Mouse (Mus musculus): ENCODE results near the gene Ice1. TPM values are rescaled to one million over a fixed set of nuclear protein-coding genes. Genes with fewer than 3 reads are reported as not detected.

Gene Ice1
- total and polyA plus RNA-seq, 3 experiments: 24.3 to 30.4 (median 25.7) TPM

GRCm38 (mm10) chr13:70621509-70621908 is 15.9 kb downstream of the Ice1 start:
- Histone ChIP-seq H3K27ac (no peak overlapping the region), H3K9ac (ENCODE audit: low read depth, low read length) (no peak overlapping the region), H3K36me3 (ENCODE audit: control insufficient read depth, insufficient read depth, low read length) (peaks cover 8% of the 10 kb centered on the region), H3K4me1 (ENCODE audit: control insufficient read depth, insufficient read depth, low read length) (peaks cover 9% of the 10 kb centered on the region), H3K4me3 (no peak overlapping the region), H3K27me3 (ENCODE audit: control insufficient read depth, insufficient read depth, low read length) (no peaks in the 10 kb centered on the region), H3K79me2 (replicated peaks; ENCODE audit: control insufficient read depth, insufficient read depth, low read length) (peaks cover 10% of the 10 kb centered on the region)
- WGBS: 95% methylated on average over 9 of the region's 9 CpGs
- intact Hi-C loops (cut with DNase I): no loop called here
- DNase-seq: no peak
- TF ChIP-seq POLR2A (IDR thresholded peaks at IDR 0.05; ENCODE audit: insufficient read depth, low read depth, low read length) (no peak), CTCF (IDR thresholded peaks at IDR 0.05) (no peak), EP300 (IDR thresholded peaks at IDR 0.05; ENCODE audit: insufficient read depth, low read depth, low read length) (no peak)

- H3K79me2 ChIP-seq (replicated peaks; ENCODE audit: control insufficient read depth, insufficient read depth, low read length): no peaks in the 10 kb centered on the region
- intact Hi-C loops (cut with DNase I): loop anchor here (10.0 kb wide), 1 partner anchor 232 kb away; the partner anchor contains the start of gene Adamts16
- H3K4me3 ChIP-seq: no peak overlapping the region
- TF ChIP-seq POLR2A (IDR thresholded peaks at IDR 0.05; ENCODE audit: insufficient read depth, low read depth, low read length) (no peak), CTCF (IDR thresholded peaks at IDR 0.05) (no peak), EP300 (IDR thresholded peaks at IDR 0.05; ENCODE audit: insufficient read depth, low read depth, low read length) (no peak)
- H3K36me3 ChIP-seq (ENCODE audit: control insufficient read depth, insufficient read depth, low read length): no peaks in the 10 kb centered on the region
- no peak for DNase-seq
- WGBS: 48% methylated on average over 2 of the region's 2 CpGs
- H3K4me1 ChIP-seq (ENCODE audit: control insufficient read depth, insufficient read depth, low read length): no peaks in the 10 kb centered on the region
- H3K27ac ChIP-seq: no peak overlapping the region
- H3K9ac ChIP-seq (ENCODE audit: low read depth, low read length): no peak overlapping the region
- H3K27me3 ChIP-seq (ENCODE audit: control insufficient read depth, insufficient read depth, low read length): no peaks in the 10 kb centered on the region
These were observed 24.6 kb downstream of the Ice1 start for GRCm38 (mm10) chr13:70612837-70613236.

GRCm38 (mm10) chr13:70610431-70611420 is 26.7 kb downstream of the Ice1 start:
- no peak overlapping the region for H3K9ac ChIP-seq (ENCODE audit: low read depth, low read length)
- no peaks in the 10 kb centered on the region for H3K79me2 ChIP-seq (replicated peaks; ENCODE audit: control insufficient read depth, insufficient read depth, low read length)
- H3K4me1 ChIP-seq (ENCODE audit: control insufficient read depth, insufficient read depth, low read length): no peaks in the 10 kb centered on the region
- TF ChIP-seq POLR2A (IDR thresholded peaks at IDR 0.05; ENCODE audit: insufficient read depth, low read depth, low read length) (no peak), CTCF (IDR thresholded peaks at IDR 0.05) (peak; percentile 85)
- no peaks in the 10 kb centered on the region for H3K27me3 ChIP-seq (ENCODE audit: control insufficient read depth, insufficient read depth, low read length)
- intact Hi-C loops (cut with DNase I): loop anchor here (2.0 to 10.0 kb wide), 2 partner anchors 32 to 234 kb away; partner anchors contain the start of gene Adamts16
- DNase-seq: peak; percentile 58 to 71
- 88% methylated on average over 15 of the region's 15 CpGs for WGBS
- no peak overlapping the region for H3K4me3 ChIP-seq
- no peak overlapping the region for H3K27ac ChIP-seq
- H3K36me3 ChIP-seq (ENCODE audit: control insufficient read depth, insufficient read depth, low read length): no peaks in the 10 kb centered on the region

DNA sequence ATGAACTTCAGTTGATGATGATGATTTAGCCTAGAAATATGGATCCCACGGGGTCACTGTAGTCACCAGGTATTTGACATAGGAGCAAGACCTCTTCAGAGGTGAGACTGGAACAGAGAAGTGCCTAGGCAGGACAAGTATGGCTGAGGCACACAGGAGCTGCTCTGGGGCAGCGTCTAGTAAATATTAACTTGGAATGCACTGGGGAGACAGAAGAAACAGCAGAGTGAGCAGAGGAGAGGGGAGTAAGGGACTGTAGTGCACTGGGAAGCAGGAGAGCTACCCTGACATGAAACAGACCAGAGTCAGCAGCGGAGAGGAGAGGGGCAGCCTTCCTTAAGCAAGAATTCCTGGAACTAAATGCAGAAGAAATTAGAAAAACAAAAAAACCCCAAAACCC is 27.8 kb downstream of the Ice1 start:
- Histone ChIP-seq H3K27ac (no peak overlapping the region), H3K4me1 (ENCODE audit: control insufficient read depth, insufficient read depth, low read length) (no peaks in the 10 kb centered on the region), H3K27me3 (ENCODE audit: control insufficient read depth, insufficient read depth, low read length) (no peaks in the 10 kb centered on the region), H3K79me2 (replicated peaks; ENCODE audit: control insufficient read depth, insufficient read depth, low read length) (no peaks in the 10 kb centered on the region), H3K36me3 (ENCODE audit: control insufficient read depth, insufficient read depth, low read length) (no peaks in the 10 kb centered on the region), H3K4me3 (no peak overlapping the region), H3K9ac (ENCODE audit: low read depth, low read length) (no peak overlapping the region)
- WGBS: 90% methylated on average over 3 of the region's 3 CpGs
- TF ChIP-seq POLR2A (IDR thresholded peaks at IDR 0.05; ENCODE audit: insufficient read depth, low read depth, low read length) (no peak), EP300 (IDR thresholded peaks at IDR 0.05; ENCODE audit: insufficient read depth, low read depth, low read length) (no peak), CTCF (IDR thresholded peaks at IDR 0.05) (no peak)
- no peak for DNase-seq
- intact Hi-C loops (cut with DNase I): loop anchor here (2.0 to 10.0 kb wide), 2 partner anchors 33 to 235 kb away; partner anchors contain the start of gene Adamts16

- no peak for TF ChIP-seq EP300 (IDR thresholded peaks at IDR 0.05; ENCODE audit: insufficient read depth, low read depth, low read length)
- no peak for TF ChIP-seq CTCF (IDR thresholded peaks at IDR 0.05)
- TF ChIP-seq POLR2A (IDR thresholded peaks at IDR 0.05; ENCODE audit: insufficient read depth, low read depth, low read length): no peak
- peak in 1 of 2 experiments; percentile 15 for DNase-seq
- Histone ChIP-seq H3K27me3 (ENCODE audit: control insufficient read depth, insufficient read depth, low read length) (no peaks in the 10 kb centered on the region), H3K27ac (no peak overlapping the region), H3K4me3 (no peak overlapping the region), H3K4me1 (ENCODE audit: control insufficient read depth, insufficient read depth, low read length) (no peaks in the 10 kb centered on the region), H3K36me3 (ENCODE audit: control insufficient read depth, insufficient read depth, low read length) (no peaks in the 10 kb centered on the region), H3K9ac (ENCODE audit: low read depth, low read length) (no peak overlapping the region), H3K79me2 (replicated peaks; ENCODE audit: control insufficient read depth, insufficient read depth, low read length) (no peaks in the 10 kb centered on the region)
- WGBS: 96% methylated on average over 5 of the region's 5 CpGs
- intact Hi-C loops (cut with DNase I): no loop called here
These were observed 32.1 kb downstream of the Ice1 start for GRCm38 (mm10) chr13:70605366-70605765.

GRCm38 (mm10) chr13:70604723-70605122 is 32.7 kb downstream of the Ice1 start:
- peak in 1 of 2 experiments; percentile 23 for DNase-seq
- intact Hi-C loops (cut with DNase I): no loop called here

More at GRCm38 (mm10) chr13:70604723-70605122, 32.7 kb downstream of the Ice1 start:
- Histone ChIP-seq H3K27me3 (ENCODE audit: control insufficient read depth, insufficient read depth, low read length) (no peaks in the 10 kb centered on the region), H3K4me3 (no peak overlapping the region), H3K4me1 (ENCODE audit: control insufficient read depth, insufficient read depth, low read length) (no peaks in the 10 kb centered on the region), H3K79me2 (replicated peaks; ENCODE audit: control insufficient read depth, insufficient read depth, low read length) (no peaks in the 10 kb centered on the region), H3K27ac (no peak overlapping the region), H3K9ac (ENCODE audit: low read depth, low read length) (no peak overlapping the region), H3K36me3 (ENCODE audit: control insufficient read depth, insufficient read depth, low read length) (no peaks in the 10 kb centered on the region)
- TF ChIP-seq POLR2A (IDR thresholded peaks at IDR 0.05; ENCODE audit: insufficient read depth, low read depth, low read length) (no peak), CTCF (IDR thresholded peaks at IDR 0.05) (peak; percentile 48), EP300 (IDR thresholded peaks at IDR 0.05; ENCODE audit: insufficient read depth, low read depth, low read length) (no peak)
- WGBS: 84% methylated on average over 8 of the region's 8 CpGs
